Mouse (Mus musculus) megakaryocyte, embryonic 14.5 days (primary cell): ENCODE measurements around the gene Eno1. TPM values are rescaled to one million over a fixed set of nuclear protein-coding genes. Genes with fewer than 3 reads are reported as not detected.

ENCODE experiments used
- H3K27me3 ChIP-seq: replicated peaks from 2 replicates; pipeline ENCODE3; 2012; ENCODE audit warnings: inconsistent platforms
- H3K36me3 ChIP-seq: replicated peaks from 2 replicates; pipeline ENCODE3; 2012; ENCODE audit warnings: low read length, inconsistent platforms, mixed read lengths
- H3K4me1 ChIP-seq: 2 replicates; pipeline ENCODE4 v1.6.1; 2012; ENCODE audit warnings: inconsistent platforms
- H3K4me3 ChIP-seq: replicated peaks from 2 replicates; pipeline ENCODE3; 2012; ENCODE audit warnings: moderate library complexity, mild to moderate bottlenecking, inconsistent platforms
- H3K9me3 ChIP-seq: 2 replicates; pipeline ENCODE4 v1.6.1; 2012; ENCODE audit warnings: inconsistent platforms
- FLI1 ChIP-seq: IDR thresholded peaks from 2 replicates; pipeline ENCODE4 v1.6.1; 2012; ENCODE audit warnings: low read length, inconsistent platforms, mixed read lengths
- GATA1 ChIP-seq: IDR thresholded peaks from 3 replicates; pipeline ENCODE4 v1.6.1; 2012; ENCODE audit warnings: mixed read lengths, low read length, inconsistent platforms, borderline replicate concordance
- polyA plus RNA-seq: library from polyadenylated mRNA; stranded (reverse); fragments of >175 nt; gene quantifications from 2 replicates; pipeline ENCODE4 v1.2.3, GENCODE M21; 2012; ENCODE audit warnings: low replicate concordance; ENCODE audit not compliant: insufficient read depth

Gene Eno1
- polyA plus RNA-seq: 2,192 and 2,220 TPM in 2 replicates

DNA sequence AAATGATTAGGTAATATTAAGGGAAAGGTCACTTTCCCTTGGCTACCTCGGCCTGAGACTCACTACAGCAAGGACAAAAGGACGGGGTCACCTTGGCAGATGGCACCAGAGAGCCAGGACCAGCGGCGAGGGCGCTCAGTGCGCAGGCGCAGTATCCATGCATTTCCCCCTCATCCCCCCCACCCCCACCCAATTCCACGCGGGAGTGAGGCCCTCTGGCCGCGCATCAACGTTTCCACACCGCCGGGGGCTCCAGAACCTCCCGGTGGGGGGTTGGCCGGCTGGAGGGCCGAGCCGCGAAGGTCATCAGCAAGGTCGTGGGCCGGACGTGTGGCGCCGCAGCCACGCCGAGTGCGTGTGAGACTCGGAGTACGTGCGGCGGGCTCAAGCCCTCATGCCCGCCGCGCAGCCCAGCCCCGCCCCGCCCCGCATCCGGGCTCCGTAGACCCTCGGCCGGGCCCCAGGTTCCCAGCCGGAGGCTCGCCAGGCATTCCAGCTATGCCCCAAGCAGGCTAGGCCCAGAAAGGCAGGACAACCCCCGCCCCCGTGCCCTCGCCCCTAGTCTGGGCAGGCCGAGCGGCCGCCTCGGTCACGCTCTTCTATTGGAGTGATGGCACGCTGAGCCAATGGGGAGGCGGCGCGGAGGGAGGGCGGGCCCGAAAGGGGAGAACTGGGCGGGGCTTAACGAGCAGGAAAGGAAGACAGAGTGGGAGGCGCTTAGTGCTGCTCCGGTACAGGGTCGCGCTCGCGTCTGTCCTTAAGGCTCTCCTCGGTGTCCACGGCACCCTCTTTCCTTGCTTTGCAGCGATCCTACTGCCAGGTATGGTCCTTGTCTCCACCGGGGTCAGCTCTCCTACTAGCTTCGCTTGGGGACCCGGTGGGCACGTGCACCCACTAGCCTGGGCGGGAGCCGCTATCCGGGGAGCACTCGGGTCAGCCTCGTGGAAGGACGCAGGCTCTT lies at the start of gene Eno1:
TSS of gene Eno1 (plus strand) at position 201 of the 961 bp plus-strand sequence.
- no peaks in the 10 kb centered on the region for H3K9me3 ChIP-seq
- H3K36me3 ChIP-seq: peaks cover 32% of the 10 kb centered on the region
- TF ChIP-seq FLI1 (no peak), GATA1 (no peak)
- H3K4me1 ChIP-seq: peaks cover 65% of the 10 kb centered on the region
- peak within 1 kb of the TSS; percentile 97 for H3K4me3 ChIP-seq
- H3K27me3 ChIP-seq: peaks cover 4% of the 10 kb centered on the region

DNA sequence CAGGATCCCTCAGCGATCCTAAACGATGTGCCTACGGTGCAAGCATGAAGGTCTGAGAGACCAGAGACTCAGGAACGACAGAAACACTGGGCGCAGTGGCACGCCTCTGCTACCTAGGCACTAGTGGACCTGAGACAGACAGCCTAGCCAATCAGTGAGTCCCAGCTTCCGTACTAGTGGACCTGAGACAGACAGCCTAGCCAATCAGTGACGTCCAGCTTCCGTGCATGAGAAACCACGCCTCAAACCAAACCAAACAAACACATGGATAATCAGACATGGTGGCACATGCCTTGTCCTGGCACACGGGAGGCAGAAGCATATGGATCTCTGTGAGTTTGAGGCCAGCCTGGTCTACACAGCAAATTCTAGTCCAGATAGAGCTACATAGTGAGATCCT lies 48.3 kb upstream of the Eno1 start:
- H3K9me3 ChIP-seq: no peaks in the 10 kb centered on the region
- TF ChIP-seq FLI1 (no peak), GATA1 (no peak)
- peak overlapping the region; percentile 85 for H3K4me3 ChIP-seq
- H3K4me1 ChIP-seq: peaks cover 27% of the 10 kb centered on the region
- no peaks in the 10 kb centered on the region for H3K36me3 ChIP-seq
- peaks cover 17% of the 10 kb centered on the region for H3K27me3 ChIP-seq

DNA sequence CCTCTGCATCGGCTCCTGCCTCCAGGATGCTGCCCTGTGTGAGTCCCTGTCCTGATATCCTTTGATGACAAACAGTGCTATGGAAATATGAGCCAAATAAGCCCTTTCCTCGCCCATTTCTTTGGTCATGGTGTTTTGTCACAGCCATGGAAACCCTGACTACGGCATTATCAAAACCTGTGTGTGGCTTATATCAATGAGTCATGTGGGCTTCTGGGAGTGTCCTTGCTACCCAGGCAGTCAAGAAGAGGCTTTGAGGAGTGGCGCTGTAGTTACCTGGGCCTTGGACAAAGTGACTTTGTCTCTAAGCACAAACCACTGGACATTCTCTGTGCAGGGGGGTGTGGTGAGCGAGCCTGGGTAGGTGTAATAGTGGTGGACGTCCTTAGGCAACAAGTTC lies 44.3 kb upstream of the Eno1 start:
- Histone ChIP-seq H3K4me3 (no peak overlapping the region), H3K27me3 (peaks cover 24% of the 10 kb centered on the region), H3K9me3 (no peaks in the 10 kb centered on the region), H3K4me1 (peaks cover 27% of the 10 kb centered on the region), H3K36me3 (no peaks in the 10 kb centered on the region)
- no peak for TF ChIP-seq FLI1
- no peak for TF ChIP-seq GATA1

DNA sequence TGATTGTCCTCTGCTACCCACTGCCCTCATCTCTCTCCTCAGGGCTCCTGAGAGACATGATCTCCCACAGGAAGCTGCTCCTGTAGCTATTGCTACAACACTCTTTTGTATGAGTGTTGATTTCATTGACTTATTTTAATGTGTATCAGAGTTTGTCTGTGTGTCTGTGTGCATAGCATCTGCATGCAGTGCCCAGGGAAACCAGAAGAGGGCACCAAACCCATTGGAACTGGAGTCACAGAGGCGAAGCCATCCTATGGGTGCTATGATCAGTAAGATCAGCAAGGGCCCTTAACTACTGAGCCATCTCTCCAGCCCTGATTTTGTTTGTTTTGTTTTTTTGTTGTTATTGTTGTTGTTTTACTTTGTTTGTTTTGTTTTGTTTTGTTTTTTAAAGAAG lies 42.6 kb upstream of the Eno1 start:
- no peak for TF ChIP-seq GATA1
- no peak for TF ChIP-seq FLI1

DNA sequence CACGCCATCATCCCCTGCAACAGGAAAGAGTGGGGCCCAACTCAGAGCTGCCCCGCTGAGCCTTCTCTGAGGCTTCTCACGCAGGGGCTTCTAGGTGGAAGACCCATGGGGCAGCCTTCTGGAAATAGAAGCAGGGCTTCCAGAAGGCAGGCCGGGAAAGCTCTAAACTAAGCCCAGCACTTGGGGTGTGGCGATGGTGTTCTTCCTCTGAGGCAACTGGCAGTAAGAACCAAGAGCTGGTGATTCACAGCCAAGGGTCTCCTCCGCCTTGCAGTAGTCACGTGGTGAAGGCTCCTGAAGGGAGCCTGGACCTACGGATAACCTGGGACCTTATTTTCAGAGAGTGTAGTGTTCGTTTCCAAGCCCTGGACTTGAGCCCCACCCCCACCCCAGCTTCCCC lies 38.3 kb upstream of the Eno1 start:
- no peak for TF ChIP-seq GATA1
- TF ChIP-seq FLI1: no peak
- Histone ChIP-seq H3K4me1 (peaks cover 26% of the 10 kb centered on the region), H3K4me3 (no peak overlapping the region), H3K27me3 (peaks cover 21% of the 10 kb centered on the region), H3K9me3 (no peaks in the 10 kb centered on the region), H3K36me3 (no peaks in the 10 kb centered on the region)

More for the DNA sequence above, 42.6 kb upstream of the Eno1 start:
- Histone ChIP-seq H3K36me3 (no peaks in the 10 kb centered on the region), H3K27me3 (peaks cover 23% of the 10 kb centered on the region), H3K4me1 (peaks cover 18% of the 10 kb centered on the region), H3K9me3 (no peaks in the 10 kb centered on the region), H3K4me3 (no peak overlapping the region)

DNA sequence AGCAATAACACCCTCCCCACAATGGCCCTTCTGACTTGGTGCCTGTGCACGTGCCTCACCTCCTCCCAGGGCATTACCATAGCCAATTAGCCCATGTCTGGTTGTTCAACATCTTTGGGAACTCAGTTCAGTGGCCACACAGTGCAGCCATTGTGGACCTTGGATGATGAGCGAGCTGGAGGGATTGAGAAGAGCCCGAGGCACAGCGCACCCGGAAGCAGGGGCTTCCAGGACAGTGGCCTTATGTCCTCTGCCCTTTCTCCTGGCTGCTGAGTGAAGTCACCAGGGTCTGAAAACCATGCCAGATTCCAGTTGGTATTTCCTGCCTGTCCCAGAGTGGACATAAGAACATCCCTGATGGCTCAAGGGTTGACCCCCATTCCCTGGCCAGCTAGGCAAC lies 35.3 kb upstream of the Eno1 start, which contains the start of gene Car6:
TSS of gene Car6 (minus strand) at position 101 of the 400 bp plus-strand sequence.
- TF ChIP-seq FLI1 (no peak), GATA1 (no peak)
- peaks cover 39% of the 10 kb centered on the region for H3K4me1 ChIP-seq
- H3K27me3 ChIP-seq: peaks cover 33% of the 10 kb centered on the region
- H3K4me3 ChIP-seq: peak within 1 kb of the TSS; percentile 17
- H3K9me3 ChIP-seq: no peaks in the 10 kb centered on the region
- H3K36me3 ChIP-seq: no peaks in the 10 kb centered on the region

DNA sequence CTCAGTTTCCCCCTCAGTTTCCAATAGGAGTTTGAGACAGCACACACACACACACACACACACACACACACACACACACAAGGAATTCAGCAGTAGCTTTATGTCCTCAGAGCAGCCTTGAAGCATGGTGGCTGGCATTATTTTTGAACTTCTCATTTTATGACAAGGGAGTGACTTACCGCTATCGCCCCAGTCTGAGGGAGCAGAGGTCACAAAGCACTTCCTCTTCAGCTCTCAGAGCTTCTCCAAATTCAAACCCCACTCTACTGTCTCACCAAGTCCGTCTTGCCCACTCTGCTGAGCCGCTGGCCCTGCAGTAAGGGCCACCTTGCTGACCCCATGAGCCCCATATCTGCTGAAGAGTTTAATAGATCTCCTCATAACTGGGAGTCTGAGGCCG lies 33.8 kb upstream of the Eno1 start:
- no peak overlapping the region for H3K4me3 ChIP-seq
- H3K27me3 ChIP-seq: peaks cover 34% of the 10 kb centered on the region
- H3K9me3 ChIP-seq: no peaks in the 10 kb centered on the region
- TF ChIP-seq GATA1: no peak
- TF ChIP-seq FLI1: no peak
- no peaks in the 10 kb centered on the region for H3K36me3 ChIP-seq
- peaks cover 39% of the 10 kb centered on the region for H3K4me1 ChIP-seq

DNA sequence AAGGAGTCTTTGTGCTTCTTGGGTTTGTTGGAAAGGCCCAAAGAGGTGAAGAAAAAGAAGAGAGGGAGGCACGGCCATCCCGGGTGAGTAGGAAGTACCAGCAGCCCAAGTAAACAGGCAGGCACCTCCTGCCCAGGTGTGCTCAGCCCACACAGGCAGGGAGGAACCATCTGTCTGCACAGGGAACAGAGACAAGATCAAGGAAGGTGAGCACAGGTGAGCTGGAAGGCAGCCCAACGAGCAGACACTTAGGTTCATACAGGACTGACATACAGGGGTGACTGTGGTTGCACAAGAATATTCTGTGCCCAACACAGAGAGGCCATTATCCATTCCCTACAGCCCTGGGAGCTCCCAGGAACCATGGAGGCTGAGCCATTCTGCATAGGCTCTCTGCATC lies 31.6 kb upstream of the Eno1 start:
- Histone ChIP-seq H3K27me3 (peaks cover 31% of the 10 kb centered on the region), H3K4me3 (peak overlapping the region; percentile 26), H3K36me3 (no peaks in the 10 kb centered on the region), H3K9me3 (no peaks in the 10 kb centered on the region), H3K4me1 (peaks cover 33% of the 10 kb centered on the region)
- TF ChIP-seq FLI1 (no peak), GATA1 (no peak)

DNA sequence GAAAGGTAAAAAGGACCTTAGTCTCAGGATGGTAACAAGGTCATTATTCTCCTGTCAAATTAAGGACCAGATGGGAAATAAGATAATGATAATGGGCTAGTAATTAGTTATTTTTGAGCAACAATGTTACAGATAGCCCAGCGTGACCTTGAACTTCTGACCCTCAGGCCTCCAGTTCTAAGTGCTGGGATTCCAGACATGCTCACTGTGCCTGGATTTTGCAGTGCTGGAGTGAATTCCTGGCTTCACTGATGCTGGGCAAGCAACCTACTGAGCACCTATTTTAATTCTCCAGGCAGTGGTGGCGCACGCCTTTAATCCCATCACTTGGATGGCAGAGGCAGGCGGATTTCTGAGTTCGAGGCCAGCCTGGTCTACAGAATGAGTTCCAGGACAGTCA lies 26.8 kb upstream of the Eno1 start:
- H3K9me3 ChIP-seq: no peaks in the 10 kb centered on the region
- H3K4me3 ChIP-seq: no peak overlapping the region
- H3K4me1 ChIP-seq: peaks cover 36% of the 10 kb centered on the region
- peaks cover 18% of the 10 kb centered on the region for H3K27me3 ChIP-seq
- no peaks in the 10 kb centered on the region for H3K36me3 ChIP-seq
- TF ChIP-seq GATA1: no peak
- TF ChIP-seq FLI1: no peak

DNA sequence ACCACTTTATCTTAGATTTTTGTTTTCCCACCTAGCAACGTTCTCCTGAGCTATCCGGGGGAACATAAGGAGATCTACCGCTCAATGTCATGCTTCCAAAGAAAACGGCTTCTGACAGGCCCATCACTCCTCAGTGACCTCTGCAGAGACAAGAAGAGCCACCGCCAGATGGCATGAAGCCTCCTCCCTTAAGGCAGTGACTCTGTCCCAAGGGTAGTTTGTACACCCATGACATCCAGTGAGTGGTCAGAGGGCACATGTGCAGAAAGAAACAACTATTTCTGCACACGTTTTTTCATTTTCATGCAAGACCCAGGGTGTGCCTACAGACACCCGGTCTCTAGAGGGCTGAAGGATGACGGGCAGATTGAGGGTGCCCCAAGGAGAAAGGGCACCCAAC lies 26.2 kb upstream of the Eno1 start:
- TF ChIP-seq FLI1 (no peak), GATA1 (no peak)

More for the DNA sequence above, 26.2 kb upstream of the Eno1 start:
- Histone ChIP-seq H3K4me1 (peaks cover 33% of the 10 kb centered on the region), H3K9me3 (no peaks in the 10 kb centered on the region), H3K36me3 (no peaks in the 10 kb centered on the region), H3K4me3 (no peak overlapping the region), H3K27me3 (peaks cover 13% of the 10 kb centered on the region)
